Mouse (Mus musculus): Measurements from ENCODE around the gene Traf4. TPM values are rescaled to one million over a fixed set of nuclear protein-coding genes. Genes with fewer than 3 reads are reported as not detected.

Gene Traf4
- polyA plus RNA-seq, 1 experiment from 2014 or later = 103 TPM

DNA sequence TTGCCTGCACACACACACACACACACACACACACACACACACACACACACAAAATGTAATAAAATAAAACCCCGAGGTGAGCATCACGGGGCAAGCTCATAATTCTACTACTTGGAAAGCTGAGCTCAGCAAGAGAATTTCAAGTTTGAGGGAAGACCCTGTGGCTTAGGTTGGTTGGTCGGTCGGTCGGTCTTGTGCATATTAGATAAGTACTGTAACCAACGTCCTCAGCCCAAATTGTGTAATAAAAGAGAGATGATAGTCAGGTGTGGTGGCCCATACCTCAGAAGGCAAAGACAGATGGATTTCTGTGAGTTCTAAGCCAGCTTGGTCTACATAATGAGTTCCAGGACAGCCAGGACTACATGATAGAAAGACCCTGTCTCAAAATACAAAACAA lies 31.5 kb downstream of the Traf4 start:
- no peaks in the 10 kb centered on the region for H3K27me3 ChIP-seq
- no peak for ATAC-seq (ENCODE audit: insufficient number of reproducible peaks, insufficient read depth, low FRiP score, low TSS enrichment, low read depth)
- H3K4me1 ChIP-seq = no peaks in the 10 kb centered on the region
- H3K9ac ChIP-seq = no peak overlapping the region
- peaks cover 10% of the 10 kb centered on the region; the same call in 1 of the 2 replicates for H3K36me3 ChIP-seq
- no peak overlapping the region for H3K27ac ChIP-seq
- H3K4me2 ChIP-seq = no peak overlapping the region
- no peaks in the 10 kb centered on the region for H3K9me3 ChIP-seq
- 81% methylated on average over 6 of the region's 6 CpGs for WGBS
- H3K4me3 ChIP-seq = no peak overlapping the region

DNA sequence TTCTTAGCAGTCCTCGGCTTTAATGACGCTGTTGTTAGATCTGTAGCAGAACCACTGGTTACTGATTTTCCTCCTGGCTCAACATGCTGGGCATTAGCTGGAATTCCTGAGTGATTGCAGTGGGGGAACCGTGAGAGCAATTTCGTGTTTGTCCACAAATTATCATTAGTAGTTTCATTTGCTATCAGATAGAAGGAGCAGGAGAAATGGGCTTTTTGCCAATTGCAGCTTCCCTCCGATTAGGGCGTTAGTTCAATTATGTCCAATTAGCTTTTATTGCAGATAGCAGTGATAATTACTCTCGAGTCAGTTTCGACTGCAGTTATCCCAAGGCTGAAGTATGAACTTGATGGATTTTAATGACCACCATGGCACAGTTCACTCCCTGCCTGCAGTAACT lies 35.9 kb downstream of the Traf4 start:
- Histone ChIP-seq H3K27ac (no peak overlapping the region), H3K27me3 (no peaks in the 10 kb centered on the region), H3K9me3 (no peaks in the 10 kb centered on the region), H3K4me2 (no peak overlapping the region), H3K36me3 (peaks cover 10% of the 10 kb centered on the region; the same call in 1 of the 2 replicates), H3K9ac (no peak overlapping the region), H3K4me3 (no peak overlapping the region), H3K4me1 (0 out of 2 replicates have a peak, but pooled peaks cover 7% of the 10 kb centered on the region)
- ATAC-seq (ENCODE audit: insufficient number of reproducible peaks, insufficient read depth, low FRiP score, low TSS enrichment, low read depth) = no peak
- 78% methylated on average over 8 of the region's 8 CpGs for WGBS

GRCm38 (mm10) chr11:78126739-78127138 lies 38.6 kb downstream of the Traf4 start:
- Histone ChIP-seq H3K27me3 (no peaks in the 10 kb centered on the region), H3K9me3 (no peaks in the 10 kb centered on the region), H3K4me2 (no peak overlapping the region), H3K4me1 (0 out of 2 replicates have a peak, but pooled peaks cover 7% of the 10 kb centered on the region), H3K4me3 (no peak overlapping the region), H3K36me3 (peaks cover 6% of the 10 kb centered on the region; the same call in 1 of the 2 replicates), H3K9ac (no peak overlapping the region), H3K27ac (no peak overlapping the region)
- no peak for ATAC-seq (ENCODE audit: insufficient number of reproducible peaks, insufficient read depth, low FRiP score, low TSS enrichment, low read depth)
- 80% methylated on average over 4 of the region's 4 CpGs for WGBS

- Histone ChIP-seq H3K27me3 (no peaks in the 10 kb centered on the region), H3K36me3 (0 out of 2 replicates have a peak, but pooled peaks cover 3% of the 10 kb centered on the region), H3K4me2 (no peak overlapping the region), H3K4me1 (0 out of 2 replicates have a peak, but pooled peaks cover 7% of the 10 kb centered on the region), H3K27ac (no peak overlapping the region), H3K9ac (no peak overlapping the region), H3K9me3 (no peaks in the 10 kb centered on the region), H3K4me3 (no peak overlapping the region)
- 79% methylated on average over 6 of the region's 6 CpGs for WGBS
- ATAC-seq (ENCODE audit: insufficient number of reproducible peaks, insufficient read depth, low FRiP score, low TSS enrichment, low read depth) = no peak
Observed at GRCm38 (mm10) chr11:78125691-78126090, 39.7 kb downstream of the Traf4 start.

GRCm38 (mm10) chr11:78123782-78124181 lies 41.6 kb downstream of the Traf4 start:
- ATAC-seq (ENCODE audit: insufficient number of reproducible peaks, insufficient read depth, low FRiP score, low TSS enrichment, low read depth) = no peak
- H3K27me3 ChIP-seq = no peaks in the 10 kb centered on the region
- H3K4me2 ChIP-seq = no peak overlapping the region
- H3K27ac ChIP-seq = no peak overlapping the region
- H3K4me3 ChIP-seq = no peak overlapping the region
- H3K9ac ChIP-seq = no peak overlapping the region
- H3K4me1 ChIP-seq = peaks cover 10% of the 10 kb centered on the region; the same call in 1 of the 2 replicates
- H3K36me3 ChIP-seq = peaks cover 3% of the 10 kb centered on the region; the same call in 1 of the 2 replicates
- H3K9me3 ChIP-seq = no peaks in the 10 kb centered on the region

DNA sequence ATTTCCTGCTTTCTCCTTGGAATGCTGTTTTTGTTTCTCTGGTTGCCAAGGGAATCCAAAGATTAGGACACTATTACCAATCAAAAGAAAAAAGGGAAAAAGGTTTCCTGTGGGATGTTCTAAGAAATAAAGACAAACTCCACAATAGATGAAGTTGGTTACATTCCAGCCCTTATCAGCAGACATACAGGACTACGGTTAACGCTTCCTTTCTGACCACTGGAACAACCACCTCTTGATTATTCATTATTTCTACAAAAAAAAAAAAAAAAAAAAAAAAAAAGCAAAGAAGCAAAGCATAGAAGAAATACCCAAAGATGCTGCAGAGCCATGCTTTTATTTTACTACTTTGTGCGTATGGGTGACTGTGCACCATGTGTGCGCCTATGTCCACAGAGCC lies 42.6 kb downstream of the Traf4 start:
- 94% methylated on average over 4 of the region's 4 CpGs for WGBS
- H3K4me3 ChIP-seq = no peak overlapping the region
- H3K4me1 ChIP-seq = peaks cover 13% of the 10 kb centered on the region
- H3K9ac ChIP-seq = no peak overlapping the region
- ATAC-seq (ENCODE audit: insufficient number of reproducible peaks, insufficient read depth, low FRiP score, low TSS enrichment, low read depth) = no peak
- H3K4me2 ChIP-seq = no peak overlapping the region
- H3K27me3 ChIP-seq = no peaks in the 10 kb centered on the region
- H3K9me3 ChIP-seq = no peaks in the 10 kb centered on the region
- H3K27ac ChIP-seq = no peak overlapping the region
- peaks cover 3% of the 10 kb centered on the region; the same call in 1 of the 2 replicates for H3K36me3 ChIP-seq

DNA sequence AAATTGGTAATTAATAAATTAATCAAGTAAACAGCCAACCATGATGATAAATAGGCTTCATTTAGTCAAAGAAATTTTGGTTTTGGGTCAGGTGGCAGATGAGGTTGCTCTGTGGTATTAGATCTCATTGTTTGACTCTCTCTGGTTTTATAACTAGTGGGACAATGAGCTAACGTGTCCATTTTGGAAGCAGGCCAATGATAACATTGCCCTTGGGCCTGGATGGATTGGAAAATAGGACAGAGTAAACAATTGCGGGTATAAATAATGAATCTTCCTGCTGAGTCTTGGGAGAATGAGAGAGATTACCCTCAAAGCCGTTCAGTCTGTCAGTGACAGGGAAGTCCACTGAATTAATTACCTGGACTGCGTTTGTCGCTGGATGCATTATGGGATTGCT lies 44.2 kb downstream of the Traf4 start:
- Histone ChIP-seq H3K4me1 (peaks cover 17% of the 10 kb centered on the region), H3K27ac (no peak overlapping the region), H3K36me3 (peaks cover 3% of the 10 kb centered on the region; the same call in 1 of the 2 replicates), H3K4me3 (no peak overlapping the region), H3K27me3 (no peaks in the 10 kb centered on the region), H3K4me2 (no peak overlapping the region), H3K9me3 (no peaks in the 10 kb centered on the region), H3K9ac (no peak overlapping the region)
- WGBS = 74% methylated on average over 5 of the region's 5 CpGs
- no peak for ATAC-seq (ENCODE audit: insufficient number of reproducible peaks, insufficient read depth, low FRiP score, low TSS enrichment, low read depth)

DNA sequence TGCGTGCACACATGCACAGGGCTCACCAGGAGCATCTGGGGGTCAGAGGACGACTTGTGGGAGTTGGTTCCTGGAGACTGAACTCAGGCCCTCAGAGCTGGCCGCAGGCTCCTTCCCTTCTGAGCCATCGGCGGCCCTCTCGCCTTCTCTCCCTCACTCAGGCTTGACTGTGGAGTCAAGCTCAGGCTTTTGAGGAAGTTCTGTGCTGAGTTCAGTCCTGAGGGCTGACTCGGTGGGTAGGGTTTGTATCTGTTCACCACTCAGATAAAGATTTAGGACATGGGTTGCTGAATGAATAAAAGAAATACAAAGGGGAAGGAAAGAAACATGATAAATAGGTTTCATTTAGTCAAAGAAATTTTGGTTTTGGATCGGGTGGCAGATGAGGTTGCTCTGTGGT lies 45.5 kb downstream of the Traf4 start:
- Histone ChIP-seq H3K27ac (no peak overlapping the region), H3K27me3 (no peaks in the 10 kb centered on the region), H3K36me3 (peaks cover 3% of the 10 kb centered on the region; the same call in 1 of the 2 replicates), H3K4me1 (peaks cover 15% of the 10 kb centered on the region), H3K9me3 (no peaks in the 10 kb centered on the region), H3K4me2 (no peak overlapping the region), H3K4me3 (no peak overlapping the region), H3K9ac (no peak overlapping the region)
- 82% methylated on average over 8 of the region's 8 CpGs for WGBS
- no peak for ATAC-seq (ENCODE audit: insufficient number of reproducible peaks, insufficient read depth, low FRiP score, low TSS enrichment, low read depth)

- no peak overlapping the region for H3K9ac ChIP-seq
- no peak overlapping the region for H3K27ac ChIP-seq
- no peaks in the 10 kb centered on the region for H3K27me3 ChIP-seq
- peaks cover 3% of the 10 kb centered on the region; the same call in 1 of the 2 replicates for H3K36me3 ChIP-seq
- H3K4me2 ChIP-seq = no peak overlapping the region
- H3K4me3 ChIP-seq = no peak overlapping the region
- H3K4me1 ChIP-seq = peaks cover 29% of the 10 kb centered on the region
- no peaks in the 10 kb centered on the region for H3K9me3 ChIP-seq
- ATAC-seq (ENCODE audit: insufficient number of reproducible peaks, insufficient read depth, low FRiP score, low TSS enrichment, low read depth) = no peak
Observed at GRCm38 (mm10) chr11:78118467-78118866, 46.9 kb downstream of the Traf4 start.

- ATAC-seq (ENCODE audit: insufficient number of reproducible peaks, insufficient read depth, low FRiP score, low TSS enrichment, low read depth) = no peak
- Histone ChIP-seq H3K27me3 (no peaks in the 10 kb centered on the region), H3K27ac (peak overlapping the region; percentile 89), H3K36me3 (peaks cover 3% of the 10 kb centered on the region; the same call in 1 of the 2 replicates), H3K4me1 (peaks cover 31% of the 10 kb centered on the region), H3K4me3 (peak overlapping the region; percentile 83), H3K9me3 (no peaks in the 10 kb centered on the region), H3K4me2 (peak overlapping the region; percentile 71), H3K9ac (peak overlapping the region; percentile 86)
- WGBS = 2% methylated on average over 5 of the region's 5 CpGs
Observed at GRCm38 (mm10) chr11:78116146-78116410, 49.3 kb downstream of the Traf4 start.

DNA sequence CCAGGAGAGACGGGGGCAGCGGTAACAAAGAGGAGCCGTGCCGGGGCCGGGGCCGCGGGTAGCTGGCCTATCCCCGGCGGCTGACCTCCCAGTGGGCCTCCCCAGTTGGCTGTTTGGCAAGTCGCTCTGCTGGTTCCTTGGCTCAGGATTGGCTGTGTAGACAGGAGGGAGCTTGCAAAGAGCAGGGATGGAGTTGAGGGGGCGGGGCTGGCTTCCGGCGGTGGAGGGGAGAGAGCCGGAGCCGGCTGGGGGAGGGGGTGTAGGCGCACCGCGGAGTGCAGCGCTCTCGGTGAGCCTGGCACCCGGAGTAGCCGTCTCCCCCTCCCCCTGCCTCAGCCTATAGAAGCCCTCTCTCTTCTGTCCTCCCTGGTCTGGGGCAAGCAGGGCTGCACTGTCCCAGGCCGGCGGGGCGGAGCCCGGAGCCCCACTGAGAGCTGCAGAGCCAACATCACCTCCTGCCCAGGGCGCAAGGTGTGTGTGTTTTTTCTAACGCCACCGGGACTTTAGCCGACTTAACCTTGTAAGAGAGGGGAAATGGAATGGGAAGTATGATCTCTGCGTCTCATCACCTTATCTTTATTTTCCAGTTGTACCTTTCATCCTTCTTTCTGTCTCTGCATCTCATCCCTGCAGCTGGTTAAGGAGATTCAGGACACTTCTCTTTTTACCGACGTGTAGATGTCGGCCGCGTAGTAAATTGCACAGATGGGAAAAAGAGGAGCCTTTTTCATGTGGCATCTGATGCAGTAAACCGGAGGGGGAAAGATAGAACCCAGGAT lies 49.8 kb downstream of the Traf4 start:
- Histone ChIP-seq H3K27ac (peak overlapping the region; percentile 90), H3K4me2 (peak overlapping the region; percentile 71), H3K4me1 (peaks cover 31% of the 10 kb centered on the region), H3K36me3 (peaks cover 3% of the 10 kb centered on the region; the same call in 1 of the 2 replicates), H3K27me3 (no peaks in the 10 kb centered on the region), H3K9me3 (no peaks in the 10 kb centered on the region), H3K4me3 (peak overlapping the region; percentile 83), H3K9ac (peak overlapping the region; percentile 86)
- under 1% methylated on average over 37 of the region's 37 CpGs for WGBS
- peak; percentile 100 for ATAC-seq (ENCODE audit: insufficient number of reproducible peaks, insufficient read depth, low FRiP score, low TSS enrichment, low read depth)

GRCm38 (mm10) chr11:78114676-78115366 lies 50.6 kb downstream of the Traf4 start:
- Histone ChIP-seq H3K9me3 (no peaks in the 10 kb centered on the region), H3K27me3 (no peaks in the 10 kb centered on the region), H3K36me3 (peaks cover 2% of the 10 kb centered on the region; the same call in 1 of the 2 replicates), H3K4me1 (peaks cover 30% of the 10 kb centered on the region), H3K4me2 (peak overlapping the region; percentile 71), H3K4me3 (peak overlapping the region; percentile 83), H3K9ac (peak overlapping the region; percentile 81), H3K27ac (peak overlapping the region; percentile 90)
- no peak for ATAC-seq (ENCODE audit: insufficient number of reproducible peaks, insufficient read depth, low FRiP score, low TSS enrichment, low read depth)
- WGBS = 6% methylated on average over 19 of the region's 19 CpGs

All from embryonic facial prominence, embryonic 13.5 days (tissue).